Mouse (Mus musculus) heart, adult 2 months (tissue): Measurements from ENCODE around the gene Olfr157. TPM values are rescaled to one million over a fixed set of nuclear protein-coding genes. Genes with fewer than 3 reads are reported as not detected.

Experiments used
- DNase-seq, 2 experiments: peaks; one replicate each; pipeline ENCODE4 v3.0.0; 2021
- H3K27ac ChIP-seq: fragments of 200-600 bp; 2 replicates; pipeline ENCODE4 v1.8.1; 2022
- H3K27me3 ChIP-seq: fragments of 200-500 bp; 2 replicates; pipeline ENCODE4 v1.6.1; 2012; ENCODE audit warnings: mild to moderate bottlenecking, low read length, inconsistent platforms, mixed read lengths; ENCODE audit not compliant: control insufficient read depth, insufficient read depth
- H3K36me3 ChIP-seq: fragments of 200-500 bp; 2 replicates; pipeline ENCODE4 v1.6.1; 2012; ENCODE audit warnings: low read length, inconsistent platforms; ENCODE audit not compliant: control insufficient read depth, insufficient read depth
- H3K4me1 ChIP-seq: fragments of 200-500 bp; 2 replicates; pipeline ENCODE4 v1.6.1; 2011; ENCODE audit warnings: low read length; ENCODE audit not compliant: control insufficient read depth, insufficient read depth
- H3K4me3 ChIP-seq: fragments of 200-600 bp; 2 replicates; pipeline ENCODE4 v1.8.1; 2022
- H3K79me2 ChIP-seq: fragments of 200-500 bp; replicated peaks from 2 replicates; pipeline ENCODE4 v1.6.1; 2012; ENCODE audit warnings: mild to moderate bottlenecking, inconsistent platforms, low read length, moderate library complexity, mixed read lengths; ENCODE audit not compliant: control insufficient read depth, insufficient read depth
- H3K9ac ChIP-seq: fragments of 200-500 bp; 2 replicates; pipeline ENCODE4 v1.6.1; 2012; ENCODE audit warnings: low read depth, mild to moderate bottlenecking, control low read depth, inconsistent platforms, low read length, mixed read lengths
- CTCF ChIP-seq: fragments of 200-600 bp; IDR thresholded peaks from 2 replicates; pipeline ENCODE4 v1.8.1; 2022; ENCODE audit warnings: antibody characterized with exemption, mild to moderate bottlenecking, moderate library complexity
- EP300 ChIP-seq: fragments of 200-500 bp; IDR thresholded peaks from 2 replicates; pipeline ENCODE4 v1.6.1; 2011; ENCODE audit warnings: low read depth, low read length, control low read depth; ENCODE audit not compliant: insufficient read depth
- POLR2A ChIP-seq: fragments of 200-500 bp; IDR thresholded peaks from 2 replicates; pipeline ENCODE4 v1.6.1; 2011; ENCODE audit warnings: mild to moderate bottlenecking, low read depth, low read length, control low read depth; ENCODE audit not compliant: insufficient read depth
- WGBS: fragments of 180-500 bp; shearing (Covaris S2); methylation state at CpG from one replicate; pipeline ENCODE4 v1.1.7; 2018; 5-methylcytosine and 5-hydroxymethylcytosine counted together
- intact Hi-C: fragments of 180-260 bp; cut with DNase I; formaldehyde crosslinking; loops from one replicate; pipeline ENCODE4 v1.15.1; 2025
- polyA plus RNA-seq: library from polyadenylated mRNA; depleted of rRNA; stranded (reverse); fragments of >200 nt; gene quantifications from 2 replicates; pipeline ENCODE4 v1.2.3, GENCODE M21; 2012
- total RNA-seq, 2 experiments: library from RNA; stranded (reverse); gene quantifications; 2 replicates each; pipeline ENCODE4 v1.2.3; 2021

Olfr157 gene
- total and polyA plus RNA-seq, 3 experiments = not detected

GRCm38 (mm10) chr4:43859886-43860285, 19.9 kb upstream of the Olfr157 start:
- H3K4me3 ChIP-seq = no peak overlapping the region
- H3K27ac ChIP-seq = no peak overlapping the region
- no peak overlapping the region for H3K9ac ChIP-seq
- TF ChIP-seq EP300 (no peak), CTCF (no peak), POLR2A (no peak)
- H3K36me3 ChIP-seq = no peaks in the 10 kb centered on the region
- no peaks in the 10 kb centered on the region for H3K27me3 ChIP-seq
- intact Hi-C loops = loop anchor here (2.0 to 10.0 kb wide), 3 partner anchors 137 to 425 kb away; partner anchors contain the start of gene Npr2
- no peaks in the 10 kb centered on the region for H3K79me2 ChIP-seq
- WGBS = 78% methylated on average over 10 of the region's 10 CpGs
- no peak for DNase-seq
- peaks cover 1% of the 10 kb centered on the region for H3K4me1 ChIP-seq

- no peak for TF ChIP-seq CTCF
- 64% methylated on average over 8 of the region's 8 CpGs for WGBS
- intact Hi-C loops = no loop called here
Observed at GRCm38 (mm10) chr4:43854101-43854500, 14.1 kb upstream of the Olfr157 start.

GRCm38 (mm10) chr4:43851265-43851664, 11.3 kb upstream of the Olfr157 start, which contains the start of gene Olfr155:
Gene Olfr155 (plus strand): TSS chr4:43851565.
- Histone ChIP-seq H3K79me2 (no peaks in the 10 kb centered on the region), H3K27me3 (no peaks in the 10 kb centered on the region), H3K4me3 (no peak within 1 kb of the TSS), H3K9ac (no peak within 1 kb of the TSS), H3K27ac (no peak within 1 kb of the TSS), H3K36me3 (no peaks in the 10 kb centered on the region), H3K4me1 (no peaks in the 10 kb centered on the region)
- WGBS = 85% methylated on average over 6 of the region's 6 CpGs
- intact Hi-C loops = no loop called here
- DNase-seq = no peak
- TF ChIP-seq EP300 (no peak), POLR2A (no peak), CTCF (no peak)

More at GRCm38 (mm10) chr4:43854101-43854500, 14.1 kb upstream of the Olfr157 start:
- no peak for DNase-seq
- Histone ChIP-seq H3K79me2 (no peaks in the 10 kb centered on the region), H3K9ac (no peak overlapping the region), H3K27ac (no peak overlapping the region), H3K36me3 (no peaks in the 10 kb centered on the region), H3K4me3 (no peak overlapping the region), H3K4me1 (no peaks in the 10 kb centered on the region), H3K27me3 (no peaks in the 10 kb centered on the region)

GRCm38 (mm10) chr4:43838326-43838725, 1.7 kb downstream of the Olfr157 start:
- no peak for DNase-seq
- Histone ChIP-seq H3K27me3 (no peaks in the 10 kb centered on the region), H3K79me2 (no peaks in the 10 kb centered on the region), H3K36me3 (no peaks in the 10 kb centered on the region), H3K4me1 (no peaks in the 10 kb centered on the region), H3K9ac (no peak overlapping the region), H3K4me3 (no peak overlapping the region), H3K27ac (no peak overlapping the region)
- intact Hi-C loops = no loop called here
- WGBS = 78% methylated on average over 3 of the region's 3 CpGs
- TF ChIP-seq POLR2A (no peak), CTCF (no peak), EP300 (no peak)

GRCm38 (mm10) chr4:43834749-43835148, 5.3 kb downstream of the Olfr157 start:
- Histone ChIP-seq H3K79me2 (no peaks in the 10 kb centered on the region), H3K9ac (no peak overlapping the region), H3K4me1 (no peaks in the 10 kb centered on the region), H3K27ac (no peak overlapping the region), H3K36me3 (no peaks in the 10 kb centered on the region), H3K27me3 (no peaks in the 10 kb centered on the region), H3K4me3 (no peak overlapping the region)
- 46% methylated on average over 4 of the region's 4 CpGs for WGBS
- no peak for DNase-seq
- TF ChIP-seq POLR2A = no peak
- no peak for TF ChIP-seq CTCF
- TF ChIP-seq EP300 = no peak
- intact Hi-C loops = no loop called here

- intact Hi-C loops = no loop called here
- no peak overlapping the region for H3K4me3 ChIP-seq
- TF ChIP-seq CTCF (no peak), POLR2A (no peak), EP300 (no peak)
- WGBS = 67% methylated on average over 5 of the region's 5 CpGs
- H3K36me3 ChIP-seq = no peaks in the 10 kb centered on the region
- no peak overlapping the region for H3K27ac ChIP-seq
- H3K9ac ChIP-seq = no peak overlapping the region
- DNase-seq = no peak
- no peaks in the 10 kb centered on the region for H3K27me3 ChIP-seq
- H3K79me2 ChIP-seq = no peaks in the 10 kb centered on the region
- H3K4me1 ChIP-seq = no peaks in the 10 kb centered on the region
Observed at GRCm38 (mm10) chr4:43833752-43834151, 6.2 kb downstream of the Olfr157 start.

- TF ChIP-seq EP300 = no peak
- no peak for TF ChIP-seq POLR2A
- no peak for TF ChIP-seq CTCF
- Histone ChIP-seq H3K9ac (no peak overlapping the region), H3K4me1 (no peaks in the 10 kb centered on the region), H3K36me3 (no peaks in the 10 kb centered on the region), H3K79me2 (no peaks in the 10 kb centered on the region), H3K4me3 (no peak overlapping the region), H3K27me3 (no peaks in the 10 kb centered on the region), H3K27ac (no peak overlapping the region)
- WGBS = 63% methylated on average over 5 of the region's 5 CpGs
- DNase-seq = no peak
- intact Hi-C loops = no loop called here
Observed at GRCm38 (mm10) chr4:43832031-43832430, 8.0 kb downstream of the Olfr157 start.
